Mouse (Mus musculus) gastrocnemius, adult 2 months (tissue): ENCODE results near the gene Mafk. TPM values are rescaled to one million over a fixed set of nuclear protein-coding genes. Genes with fewer than 3 reads are reported as not detected.
"Not testable (repeated sequence)": the region's sequence is repeated elsewhere in the genome, so short reads cannot be mapped to it uniquely, and the experiment has no call there.

Source experiments
- DNase-seq: peaks from one replicate; pipeline ENCODE4 v3.0.0; 2022
- H3K27ac ChIP-seq: fragments of 200-600 bp; 2 replicates; pipeline ENCODE4 v1.8.1; 2022; ENCODE audit warnings: mild to moderate bottlenecking
- H3K4me3 ChIP-seq: fragments of 200-600 bp; 2 replicates; pipeline ENCODE4 v1.8.1; 2022; ENCODE audit warnings: mild to moderate bottlenecking, moderate library complexity
- CTCF ChIP-seq: fragments of 200-600 bp; IDR thresholded peaks from 2 replicates; pipeline ENCODE4 v1.8.1; 2022; ENCODE audit warnings: antibody characterized with exemption, mild to moderate bottlenecking, moderate library complexity
- intact Hi-C: fragments of 180-260 bp; cut with DNase I; formaldehyde crosslinking; loops from one replicate; pipeline ENCODE4 v1.15.1; 2025
- long read RNA-seq, 2 experiments: library from polyadenylated mRNA; stranded (forward); transcript quantifications; one replicate each; pipeline ENCODE4 v2.0.0; 2021
- total RNA-seq, 2 experiments: library from RNA; stranded (reverse); gene quantifications; 2 replicates each; pipeline ENCODE4 v1.2.3; 2021

The Mafk gene
- 10 to 100 TPM; 14.9 to 23.8 TPM for total RNA-seq
- long read RNA-seq, experiment 1, transcript Mafk-201 (3 exons, 2,849 nt), result major isoform, 17 of 37 reads
- long read RNA-seq, experiment 1, partial matches to known transcripts, result 5 of 37 reads
- long read RNA-seq, experiment 1, other reads (novel, unspliced or antisense), result 15 of 37 reads
- long read RNA-seq, experiment 2, transcript Mafk-201 (3 exons, 2,849 nt), result major isoform, 11 of 19 reads
- long read RNA-seq, experiment 2, partial matches to known transcripts, result 0 of 19 reads
- long read RNA-seq, experiment 2, other reads (novel, unspliced or antisense), result 7 of 19 reads

GRCm38 (mm10) chr5:139791227-139792158 is at the start of gene Mafk:
Gene Mafk (plus strand): TSS chr5:139791513.
- peak; percentile 99 for DNase-seq
- peak within 1 kb of the TSS; percentile 100 for H3K27ac ChIP-seq
- peak within 1 kb of the TSS; percentile 91 for H3K4me3 ChIP-seq
- TF ChIP-seq CTCF, result no peak
- intact Hi-C loops, result no loop called here

GRCm38 (mm10) chr5:139742640-139743039 is 48.7 kb upstream of the Mafk start:
- DNase-seq, H3K4me3 ChIP-seq, intact Hi-C loops, H3K27ac ChIP-seq: not testable (repeated sequence)

GRCm38 (mm10) chr5:139745771-139746170 is 45.5 kb upstream of the Mafk start:
- no peak overlapping the region for H3K4me3 ChIP-seq
- intact Hi-C loops, result loop anchor here (5.0 kb wide), 1 partner anchor 208 kb away; no protein-coding TSS in a partner anchor
- DNase-seq, result peak; percentile 55
- no peak overlapping the region for H3K27ac ChIP-seq
- TF ChIP-seq CTCF, result peak; percentile 76

DNA sequence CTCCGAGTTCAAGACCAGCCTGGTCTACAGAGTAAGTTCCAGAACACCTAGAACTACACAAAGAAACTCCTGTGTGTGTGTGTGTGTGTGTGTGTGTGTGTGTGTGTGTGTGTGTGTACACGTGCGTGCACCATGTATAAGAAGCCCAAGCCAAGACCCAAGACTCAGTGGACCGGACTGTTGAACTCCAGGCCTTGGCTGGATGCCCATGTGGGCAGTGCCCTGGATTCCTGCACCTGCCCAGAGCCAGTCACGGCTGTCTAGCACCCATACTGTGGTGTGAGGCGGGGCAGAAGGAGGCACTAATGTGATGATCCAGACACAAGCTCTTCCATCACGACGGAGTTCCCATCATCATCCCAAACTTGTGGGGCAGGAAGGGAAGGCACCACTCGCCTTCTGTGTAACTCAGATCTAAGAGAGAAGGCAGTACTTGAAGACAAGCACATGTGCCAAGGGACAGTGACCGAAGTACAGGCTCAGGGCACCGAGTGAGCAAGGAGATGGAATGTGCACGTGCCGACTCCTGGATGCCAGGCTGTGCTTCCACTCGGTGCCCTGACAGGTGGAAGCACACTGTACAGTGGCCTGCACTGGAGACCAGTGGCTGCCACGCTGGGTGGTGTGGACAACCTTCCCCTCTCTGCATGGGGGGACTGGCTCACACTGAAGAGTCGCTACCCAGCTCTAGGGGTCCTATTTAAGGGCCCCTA is 41.7 kb upstream of the Mafk start:
- no peak overlapping the region for H3K4me3 ChIP-seq
- no peak for TF ChIP-seq CTCF
- DNase-seq, result no peak
- H3K27ac ChIP-seq, result no peak overlapping the region
- intact Hi-C loops, result loop anchor here (1.0 to 5.0 kb wide), 2 partner anchors 32 to 212 kb away; no protein-coding TSS in a partner anchor

DNA sequence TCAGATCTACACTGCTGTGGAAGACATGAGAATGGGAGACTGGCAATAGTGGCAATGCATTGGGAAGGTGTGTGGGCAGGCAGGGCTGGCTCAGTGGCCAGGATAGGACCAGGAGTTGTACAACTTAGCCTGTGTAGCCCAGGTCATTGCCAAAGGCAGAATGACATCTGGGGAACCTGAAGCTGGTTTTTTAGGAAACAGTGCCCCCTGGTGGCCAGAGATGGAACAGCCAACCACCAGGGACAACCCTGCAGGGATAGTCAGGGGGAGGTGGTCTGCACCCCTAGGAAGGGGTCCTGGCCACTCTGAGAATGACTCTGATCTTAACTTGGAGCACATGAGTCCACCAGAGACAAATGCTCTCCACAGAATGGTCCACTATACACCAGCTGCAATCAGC is 40.8 kb upstream of the Mafk start:
- DNase-seq, result peak; percentile 78
- intact Hi-C loops, result loop anchor here (1.0 kb wide), 1 partner anchor 33 kb away; no protein-coding TSS in a partner anchor
- TF ChIP-seq CTCF, result peak; percentile 99
- no peak overlapping the region for H3K27ac ChIP-seq
- no peak overlapping the region for H3K4me3 ChIP-seq

DNA sequence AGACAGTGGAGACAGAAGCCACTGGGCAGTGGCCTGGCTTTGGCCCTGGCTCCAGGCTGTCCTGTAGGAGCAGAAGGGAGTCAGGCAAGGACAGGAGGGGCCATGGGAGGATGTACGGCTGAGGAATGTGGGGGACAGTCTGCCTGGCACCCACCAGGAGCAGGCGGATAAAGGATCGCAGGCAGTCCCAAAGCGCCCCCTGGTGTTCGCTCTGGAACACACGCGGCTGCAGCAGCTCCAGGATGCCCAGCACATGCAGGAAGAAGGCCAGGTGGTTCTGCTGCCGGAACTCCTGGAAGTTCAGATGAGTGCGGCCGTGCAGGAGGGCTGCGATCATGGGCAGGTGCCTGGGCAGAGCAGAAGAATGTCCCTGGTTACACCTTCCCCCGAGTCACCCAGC is 36.6 kb upstream of the Mafk start:
- DNase-seq, result peak; percentile 66

GRCm38 (mm10) chr5:139756135-139756534 is 35.2 kb upstream of the Mafk start:
- no peak overlapping the region for H3K4me3 ChIP-seq
- no peak for TF ChIP-seq CTCF
- DNase-seq, result no peak
- H3K27ac ChIP-seq, result no peak overlapping the region
- intact Hi-C loops, result no loop called here

More for the DNA sequence above, 36.6 kb upstream of the Mafk start:
- intact Hi-C loops, result no loop called here
- Histone ChIP-seq H3K27ac (no peak overlapping the region), H3K4me3 (no peak overlapping the region)
- TF ChIP-seq CTCF, result peak; percentile 78

DNA sequence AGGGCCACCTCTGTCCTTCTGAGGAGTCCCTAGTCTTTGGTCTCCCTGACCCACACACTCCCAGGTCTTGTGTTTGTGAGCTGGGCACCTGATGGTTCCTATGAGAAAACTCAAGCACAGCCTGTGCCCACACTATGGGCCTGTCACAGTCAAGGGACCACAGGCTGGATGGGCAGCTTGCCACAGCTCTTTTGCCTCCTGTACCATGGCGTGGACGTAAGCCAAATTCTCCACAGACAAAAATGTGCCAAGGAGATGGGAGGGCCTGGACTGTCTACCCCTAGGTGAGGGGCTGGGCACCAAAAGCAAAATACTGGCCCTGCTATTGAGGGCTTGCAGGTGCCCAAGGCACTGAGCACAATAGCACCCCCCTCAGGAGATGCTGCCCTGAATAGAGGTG is 34.7 kb upstream of the Mafk start:
- Histone ChIP-seq H3K27ac (no peak overlapping the region), H3K4me3 (no peak overlapping the region)
- no peak for DNase-seq
- TF ChIP-seq CTCF, result no peak
- intact Hi-C loops, result no loop called here

GRCm38 (mm10) chr5:139758096-139758495 is 33.2 kb upstream of the Mafk start:
- TF ChIP-seq CTCF, result no peak
- DNase-seq, result no peak
- intact Hi-C loops, result no loop called here
- Histone ChIP-seq H3K4me3 (no peak overlapping the region), H3K27ac (no peak overlapping the region)

GRCm38 (mm10) chr5:139764296-139764695 is 27.0 kb upstream of the Mafk start:
- no peak overlapping the region for H3K4me3 ChIP-seq
- no peak overlapping the region for H3K27ac ChIP-seq
- peak; percentile 58 for TF ChIP-seq CTCF
- intact Hi-C loops, result no loop called here
- no peak for DNase-seq

- no peak for TF ChIP-seq CTCF
- H3K4me3 ChIP-seq, result no peak overlapping the region
- intact Hi-C loops, result no loop called here
- H3K27ac ChIP-seq, result no peak overlapping the region
- DNase-seq, result no peak
These were observed 23.1 kb upstream of the Mafk start for GRCm38 (mm10) chr5:139768216-139768615.

DNA sequence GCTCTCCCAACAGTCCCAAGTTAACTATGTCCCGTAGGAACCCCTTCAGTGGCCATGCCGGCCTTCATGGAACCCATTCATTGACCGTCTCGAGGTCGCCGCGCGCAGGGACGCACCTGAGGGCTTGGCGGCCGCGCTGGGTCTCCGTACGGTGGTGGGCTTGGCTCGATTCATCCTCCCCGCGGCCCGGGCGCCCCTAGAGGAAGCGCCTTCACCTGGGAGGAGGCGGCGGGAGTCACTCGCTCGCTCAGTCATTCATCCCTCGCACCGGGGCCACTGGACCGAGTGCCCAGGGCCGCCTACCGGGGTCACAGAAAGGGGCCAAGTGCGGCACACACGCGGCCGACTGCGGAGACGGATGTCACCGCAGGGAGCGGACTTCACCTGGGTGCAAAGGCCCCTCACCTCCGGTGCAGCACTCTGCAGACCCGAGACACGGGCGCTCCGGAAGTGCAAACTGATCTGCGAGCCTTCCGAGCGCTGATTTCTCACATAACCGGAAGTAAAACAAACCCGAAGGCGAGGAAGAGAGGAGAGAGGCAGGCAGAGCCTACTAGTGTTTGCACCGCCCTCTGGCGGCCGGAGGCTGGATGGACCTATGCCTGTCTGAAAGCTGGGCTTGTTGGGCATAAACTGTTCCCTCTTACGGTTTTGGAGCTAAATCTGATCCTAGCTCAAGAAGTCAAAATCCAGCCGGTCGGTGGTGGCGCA is 15.9 kb upstream of the Mafk start, which contains the start of gene Ints1:
Gene Ints1, minus strand, starts transcription at position 459 of the 711 bp plus-strand sequence.
- peak within 1 kb of the TSS; percentile 88 for H3K27ac ChIP-seq
- intact Hi-C loops, result loop anchor here (2.0 to 5.0 kb wide), 2 partner anchors 42 to 51 kb away; partner anchors contain the start of genes Gm26938, Psmg3 and Tmem184a
- peak within 1 kb of the TSS; percentile 98 for H3K4me3 ChIP-seq
- peak; percentile 98; the same call in 1 of the 2 replicates for TF ChIP-seq CTCF
- peak; percentile 97 for DNase-seq
